Mouse (Mus musculus) megakaryocyte, embryonic 14.5 days (primary cell): ENCODE results near the gene Rundc1.

ENCODE experiments used
- FLI1 ChIP-seq: IDR thresholded peaks from 2 replicates; pipeline ENCODE4 v1.6.1; 2012; ENCODE audit warnings: low read length, inconsistent platforms, mixed read lengths
- GATA1 ChIP-seq: IDR thresholded peaks from 3 replicates; pipeline ENCODE4 v1.6.1; 2012; ENCODE audit warnings: mixed read lengths, low read length, inconsistent platforms, borderline replicate concordance

- TF ChIP-seq FLI1 (no peak), GATA1 (no peak)
These were observed 32.7 kb downstream of the Rundc1 start for GRCm38 (mm10) chr11:101457631-101458030.
